Mouse (Mus musculus) hindbrain, embryonic 11.5 days (tissue): ENCODE measurements around the gene Rragc. TPM values are rescaled to one million over a fixed set of nuclear protein-coding genes. Genes with fewer than 3 reads are reported as not detected.

Experiments used
- ATAC-seq: fragments of 200-750 bp; cut with Nextera tagmentation; 2 replicates; pipeline ENCODE4 v1.8.0; 2017; ENCODE audit warnings: mild to moderate bottlenecking, moderate TSS enrichment, moderate library complexity; ENCODE audit not compliant: low FRiP score
- DNase-seq: peaks from one replicate; pipeline ENCODE4 v3.0.0-alpha.2; 2015; ENCODE audit warnings: low spot score
- H3K27ac ChIP-seq: fragments of 300-500 bp; sonication (generic); 2 replicates; pipeline ENCODE4 v1.5.1; 2014; ENCODE audit warnings: mild to moderate bottlenecking, low read depth, low read length
- H3K27me3 ChIP-seq: fragments of 300-500 bp; sonication (generic); 2 replicates; pipeline ENCODE4 v1.6.1; 2014; ENCODE audit warnings: mild to moderate bottlenecking, low read length, moderate library complexity, mixed read lengths; ENCODE audit not compliant: control insufficient read depth, insufficient read depth
- H3K36me3 ChIP-seq: fragments of 300-500 bp; sonication (generic); 2 replicates; pipeline ENCODE4 v1.6.1; 2014; ENCODE audit warnings: mild to moderate bottlenecking, low read length, moderate library complexity, mixed read lengths; ENCODE audit not compliant: control insufficient read depth, insufficient read depth
- H3K4me1 ChIP-seq: fragments of 300-500 bp; sonication (generic); replicated peaks from 2 replicates; pipeline ENCODE4 v1.6.1; 2014; ENCODE audit warnings: low read length, mixed read lengths; ENCODE audit not compliant: control insufficient read depth, insufficient read depth
- H3K4me2 ChIP-seq: fragments of 300-500 bp; sonication (generic); replicated peaks from 2 replicates; pipeline ENCODE4 v1.6.1; 2014; ENCODE audit warnings: mild to moderate bottlenecking, low read depth, low read length
- H3K4me3 ChIP-seq: fragments of 300-500 bp; sonication (generic); 2 replicates; pipeline ENCODE4 v1.5.1; 2014; ENCODE audit warnings: low read depth, low read length
- H3K9ac ChIP-seq: fragments of 300-500 bp; sonication (generic); 2 replicates; pipeline ENCODE4 v1.6.1; 2014; ENCODE audit warnings: low read depth, low read length
- H3K9me3 ChIP-seq: fragments of 300-500 bp; sonication (generic); 2 replicates; pipeline ENCODE4 v1.6.1; 2016; ENCODE audit warnings: low read length; ENCODE audit not compliant: control insufficient read depth
- WGBS: fragments of 180-500 bp; shearing (Covaris S2); extraction: QIAGEN DNeasy Blood & Tissue Kit; methylation state at CpG from one replicate; pipeline ENCODE4 v1.1.7; 2014; 5-methylcytosine and 5-hydroxymethylcytosine counted together
- polyA plus RNA-seq: library from polyadenylated mRNA; unstranded; fragments of >200 nt; fragmentation: Nextera tagmentation; extraction: Ambion mirVana; gene quantifications from 2 replicates; pipeline ENCODE4 v1.2.1, GENCODE M21; 2014

The Rragc gene
- 55.0 and 55.2 TPM in 2 replicates for polyA plus RNA-seq

GRCm38 (mm10) chr4:123916748-123917547 is at the start of gene Rragc:
TSS of gene Rragc (plus strand) at chr4:123917446.
- WGBS, result 2% methylated on average over 36 of the region's 49 CpGs
- peak; percentile 100 for ATAC-seq
- H3K4me1 ChIP-seq, result peaks cover 8% of the 10 kb centered on the region

GRCm38 (mm10) chr4:123893726-123894125 is 23.5 kb upstream of the Rragc start:
- Histone ChIP-seq H3K36me3 (no peaks in the 10 kb centered on the region), H3K27me3 (no peaks in the 10 kb centered on the region), H3K9ac (no peak overlapping the region), H3K4me1 (no peaks in the 10 kb centered on the region), H3K27ac (no peak overlapping the region), H3K4me2 (no peak overlapping the region), H3K4me3 (no peak overlapping the region), H3K9me3 (no peaks in the 10 kb centered on the region)
- WGBS, result 91% methylated on average over 5 of the region's 5 CpGs
- no peak for DNase-seq
- ATAC-seq, result no peak

More at GRCm38 (mm10) chr4:123916748-123917547, at the start of gene Rragc:
- H3K27me3 ChIP-seq, result no peaks in the 10 kb centered on the region
- H3K27ac ChIP-seq, result peak within 1 kb of the TSS; percentile 83
- H3K36me3 ChIP-seq, result peaks cover 3% of the 10 kb centered on the region; the same call in 1 of the 2 replicates
- peak within 1 kb of the TSS; percentile 80 for H3K9ac ChIP-seq
- peak within 1 kb of the TSS; percentile 92 for H3K4me2 ChIP-seq
- H3K4me3 ChIP-seq, result peak within 1 kb of the TSS; percentile 76
- DNase-seq, result peak; percentile 100
- H3K9me3 ChIP-seq, result no peaks in the 10 kb centered on the region

DNA sequence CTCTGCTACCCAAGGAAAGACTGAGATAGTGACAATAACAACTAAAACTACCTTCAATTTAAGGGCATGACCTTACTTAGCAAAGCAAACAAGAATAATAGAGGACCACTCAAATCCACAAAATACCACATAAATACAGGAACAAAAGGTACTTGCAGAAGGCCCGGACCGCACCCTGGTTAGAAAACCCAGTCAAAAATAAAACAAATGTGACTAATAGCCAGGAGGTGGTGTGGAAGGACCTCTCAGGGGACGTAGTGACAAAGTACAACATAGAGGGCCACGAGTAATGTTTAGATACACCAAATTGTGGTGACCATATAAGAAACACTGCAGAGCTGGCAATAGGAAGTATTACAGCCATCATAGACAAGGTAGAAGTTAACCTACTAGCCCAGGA is 23.0 kb upstream of the Rragc start:
- no peaks in the 10 kb centered on the region for H3K4me1 ChIP-seq
- no peak for ATAC-seq
- no peak overlapping the region for H3K4me2 ChIP-seq
- DNase-seq, result no peak
- no peak overlapping the region for H3K9ac ChIP-seq
- H3K9me3 ChIP-seq, result no peaks in the 10 kb centered on the region
- H3K36me3 ChIP-seq, result no peaks in the 10 kb centered on the region
- H3K27me3 ChIP-seq, result no peaks in the 10 kb centered on the region
- no peak overlapping the region for H3K4me3 ChIP-seq
- H3K27ac ChIP-seq, result no peak overlapping the region
- 91% methylated on average over 4 of the region's 4 CpGs for WGBS

DNA sequence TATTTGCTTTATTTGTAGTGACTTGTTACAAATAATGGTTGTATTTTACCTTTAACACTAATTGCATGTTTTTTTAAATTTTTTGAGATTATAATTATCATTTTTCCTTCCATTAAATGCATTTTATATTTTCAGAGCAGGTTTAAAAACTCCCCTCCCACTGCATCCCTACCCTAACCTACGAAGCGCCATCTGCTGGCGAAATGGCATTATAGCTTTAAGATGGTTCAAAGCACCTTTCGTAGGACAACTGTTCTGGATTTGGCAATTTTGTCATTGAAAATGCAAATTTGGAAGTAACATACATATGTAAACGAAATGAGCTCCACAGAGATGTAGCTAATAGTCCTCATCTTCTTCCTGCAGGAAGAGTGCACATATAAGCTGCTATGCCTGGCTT is 18.6 kb upstream of the Rragc start:
- H3K27me3 ChIP-seq, result no peaks in the 10 kb centered on the region
- no peaks in the 10 kb centered on the region for H3K9me3 ChIP-seq
- H3K27ac ChIP-seq, result no peak overlapping the region
- H3K4me2 ChIP-seq, result no peak overlapping the region
- no peak overlapping the region for H3K4me3 ChIP-seq
- no peak overlapping the region for H3K9ac ChIP-seq
- no peaks in the 10 kb centered on the region for H3K4me1 ChIP-seq
- no peak for ATAC-seq
- WGBS, result 9% methylated on average over 5 of the region's 5 CpGs
- peak; percentile 80 for DNase-seq
- H3K36me3 ChIP-seq, result no peaks in the 10 kb centered on the region

DNA sequence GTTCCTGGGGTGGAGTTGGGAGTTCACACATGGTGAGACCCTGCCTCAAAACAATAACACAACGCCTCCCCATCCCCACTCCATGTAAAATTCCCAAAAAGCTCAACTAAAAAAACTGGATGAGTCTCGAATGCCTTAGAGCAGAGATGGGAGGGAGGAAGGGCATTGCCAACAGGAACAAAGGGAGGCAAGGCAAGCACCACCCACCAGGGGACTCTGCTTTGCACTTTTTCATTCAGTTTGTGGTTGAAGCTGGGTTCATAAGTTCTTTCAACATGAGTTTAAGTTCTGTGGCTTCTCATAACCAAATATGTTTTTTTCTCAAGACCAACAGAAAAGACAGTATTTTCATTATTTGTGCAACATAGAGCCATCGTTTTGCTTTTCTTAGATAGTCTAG is 13.8 kb upstream of the Rragc start:
- 73% methylated on average over 3 of the region's 3 CpGs for WGBS

GRCm38 (mm10) chr4:123904333-123905125 is 12.7 kb upstream of the Rragc start, which contains the start of gene Mycbp:
TSS of gene Mycbp (plus strand) at chr4:123904832.
- Histone ChIP-seq H3K4me3 (peak within 1 kb of the TSS; percentile 85), H3K4me1 (no peaks in the 10 kb centered on the region), H3K9me3 (no peaks in the 10 kb centered on the region), H3K27ac (peak within 1 kb of the TSS; percentile 49), H3K36me3 (no peaks in the 10 kb centered on the region), H3K27me3 (no peaks in the 10 kb centered on the region), H3K9ac (peak within 1 kb of the TSS; percentile 68), H3K4me2 (peak within 1 kb of the TSS; percentile 94)
- ATAC-seq (peak; percentile 100), DNase-seq (peak; percentile 100)
- WGBS, result 1% methylated on average over 49 of the region's 49 CpGs

More for the DNA sequence above, 13.8 kb upstream of the Rragc start:
- DNase-seq, result no peak
- no peak overlapping the region for H3K4me3 ChIP-seq
- no peaks in the 10 kb centered on the region for H3K27me3 ChIP-seq
- no peak overlapping the region for H3K4me2 ChIP-seq
- no peak overlapping the region for H3K9ac ChIP-seq
- ATAC-seq, result no peak
- no peaks in the 10 kb centered on the region for H3K4me1 ChIP-seq
- H3K9me3 ChIP-seq, result no peaks in the 10 kb centered on the region
- H3K36me3 ChIP-seq, result no peaks in the 10 kb centered on the region
- H3K27ac ChIP-seq, result no peak overlapping the region

DNA sequence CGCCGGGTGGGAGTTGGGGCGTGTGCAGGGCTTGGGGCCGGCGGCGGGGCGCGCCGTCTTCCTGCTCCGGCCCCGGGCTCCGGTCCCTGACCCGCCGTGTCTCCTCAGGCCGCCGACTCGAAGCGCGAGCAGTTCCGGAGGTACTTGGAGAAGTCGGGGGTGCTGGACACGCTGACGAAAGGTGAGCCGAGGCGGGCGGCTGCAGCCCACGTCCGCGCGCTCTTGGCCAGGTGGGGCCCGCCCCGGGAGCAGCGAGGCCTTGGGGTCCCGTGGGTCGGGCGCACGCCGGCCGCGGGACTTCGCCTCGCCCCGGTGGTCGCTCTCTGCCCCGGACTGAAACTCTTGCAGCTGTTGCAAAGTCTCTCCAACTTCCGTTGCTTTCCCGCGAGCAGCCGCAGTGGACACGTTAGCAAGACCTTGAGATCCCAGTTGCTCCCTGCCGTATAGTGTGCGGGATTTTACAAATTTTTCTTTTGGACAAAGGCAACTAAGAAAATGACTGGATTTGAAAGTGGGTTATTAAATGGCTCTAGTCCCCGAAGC is 12.0 kb upstream of the Rragc start:
- ATAC-seq (no peak), DNase-seq (no peak)
- H3K4me1 ChIP-seq, result no peaks in the 10 kb centered on the region
- no peaks in the 10 kb centered on the region for H3K36me3 ChIP-seq
- H3K9ac ChIP-seq, result peak overlapping the region; percentile 68
- under 1% methylated on average over 53 of the region's 53 CpGs for WGBS
- H3K27ac ChIP-seq, result peak overlapping the region; percentile 49
- H3K27me3 ChIP-seq, result no peaks in the 10 kb centered on the region
- H3K4me2 ChIP-seq, result peak overlapping the region; percentile 94
- H3K9me3 ChIP-seq, result no peaks in the 10 kb centered on the region
- peak overlapping the region; percentile 85 for H3K4me3 ChIP-seq

GRCm38 (mm10) chr4:123911503-123911902 is 5.7 kb upstream of the Rragc start:
- 92% methylated on average over 4 of the region's 4 CpGs for WGBS

More at GRCm38 (mm10) chr4:123911503-123911902, 5.7 kb upstream of the Rragc start:
- Histone ChIP-seq H3K27me3 (no peaks in the 10 kb centered on the region), H3K36me3 (no peaks in the 10 kb centered on the region), H3K4me1 (peaks cover 5% of the 10 kb centered on the region; the same call in 1 of the 2 replicates), H3K27ac (no peak overlapping the region), H3K4me2 (no peak overlapping the region), H3K9me3 (no peaks in the 10 kb centered on the region), H3K9ac (no peak overlapping the region), H3K4me3 (no peak overlapping the region)
- ATAC-seq, result no peak
- DNase-seq, result no peak
